Mouse (Mus musculus): ENCODE results near the gene Gm20498. TPM values are rescaled to one million over a fixed set of nuclear protein-coding genes. Genes with fewer than 3 reads are reported as not detected.
"Not testable (repeated sequence)": the region's sequence is repeated elsewhere in the genome, so short reads cannot be mapped to it uniquely, and the experiment has no call there.

Gene Gm20498
- polyA plus RNA-seq, 1 experiment from 2014 or later, result 27.5 TPM

DNA sequence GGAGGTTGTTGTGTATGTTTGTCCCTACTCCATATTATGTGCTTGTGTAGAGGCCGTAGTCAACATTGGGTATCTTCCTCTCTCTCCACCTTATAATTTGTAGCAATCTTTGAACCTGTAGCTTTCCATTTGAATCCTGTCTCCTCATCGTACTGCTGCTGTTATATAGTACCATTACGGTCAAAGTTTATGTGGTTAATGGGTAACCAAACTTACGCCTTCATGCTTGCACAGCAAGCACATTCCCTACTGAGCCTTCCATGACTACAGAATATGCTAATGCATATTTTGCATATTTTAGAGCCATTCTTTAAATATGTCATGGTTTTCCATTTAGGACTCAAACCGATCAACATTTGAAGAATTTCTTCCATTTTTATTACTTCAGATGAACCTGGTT is 42.2 kb downstream of the Gm20498 start:
- Histone ChIP-seq H3K4me3 (replicated peaks; ENCODE audit: low read length) (no peak overlapping the region), H3K27me3 (replicated peaks; ENCODE audit: control insufficient read depth, insufficient read depth, low read length) (no peaks in the 10 kb centered on the region), H3K4me1 (replicated peaks; ENCODE audit: control insufficient read depth, insufficient read depth, low read length) (0 out of 2 replicates have a peak, but pooled peaks cover under 1% of the 10 kb centered on the region), H3K36me3 (ENCODE audit: control insufficient read depth, insufficient read depth) (no peaks in the 10 kb centered on the region), H3K4me2 (ENCODE audit: low read length) (no peak overlapping the region), H3K9ac (replicated peaks; ENCODE audit: low read depth, low read length) (no peak overlapping the region), H3K27ac (ENCODE audit: low read length) (no peak overlapping the region), H3K9me3 (ENCODE audit: control insufficient read depth, low read length) (no peaks in the 10 kb centered on the region)
- WGBS, result 97% methylated on average over 5 of the region's 5 CpGs
- ATAC-seq, result no peak

DNA sequence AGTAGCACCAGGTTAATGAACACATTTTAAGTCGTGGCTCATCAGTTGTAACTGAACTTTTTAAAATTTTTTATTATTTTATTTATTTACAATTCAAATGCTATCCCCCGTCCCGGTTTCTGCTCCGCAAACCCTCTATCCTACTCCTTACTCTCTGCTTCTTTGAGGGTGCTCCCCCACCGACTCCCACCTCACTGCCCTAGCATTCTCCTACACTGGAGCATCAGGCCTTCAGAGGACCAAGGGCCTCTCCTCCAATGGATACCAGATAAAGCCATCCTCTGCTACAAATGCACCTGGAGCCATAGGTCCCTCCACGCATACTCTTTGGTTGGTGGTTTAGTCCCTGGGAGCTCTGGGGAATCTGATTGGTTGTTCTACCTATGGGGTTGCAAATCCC is 47.4 kb downstream of the Gm20498 start:
- 39% methylated on average over 6 of the region's 6 CpGs for WGBS

DNA sequence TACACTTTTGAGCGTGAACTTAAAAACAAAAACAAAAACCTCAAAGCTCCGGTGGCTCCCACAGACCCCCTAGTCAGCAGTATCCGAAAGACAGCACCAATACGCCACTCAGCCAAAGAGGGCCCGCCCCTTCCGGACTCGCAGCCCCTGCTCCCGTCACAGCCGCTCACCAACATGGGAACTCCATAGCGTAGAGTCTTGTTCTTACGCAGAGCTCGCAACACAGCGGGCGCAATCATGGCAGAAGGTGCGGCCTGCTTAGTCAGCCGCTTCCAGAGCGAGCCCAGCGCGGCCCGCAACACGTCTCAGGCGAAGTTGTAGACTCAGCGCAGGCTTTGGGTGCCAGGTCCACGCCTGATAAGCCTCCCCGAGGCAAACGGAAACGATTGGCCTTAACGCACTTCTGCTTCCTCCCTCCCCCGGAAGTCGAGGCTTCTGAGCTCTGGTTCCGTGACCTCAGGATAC is 47.9 kb downstream of the Gm20498 start, which contains the start of gene Cox16:
Cox16 (minus strand) TSS at position 401 of the 465 bp plus-strand sequence.
- peaks cover 7% of the 10 kb centered on the region; the same call in 1 of the 2 replicates for H3K4me1 ChIP-seq (replicated peaks; ENCODE audit: control insufficient read depth, insufficient read depth, low read length)
- H3K27ac ChIP-seq (ENCODE audit: low read length), result peak within 1 kb of the TSS; percentile 96
- H3K4me3 ChIP-seq (replicated peaks; ENCODE audit: low read length), result peak within 1 kb of the TSS; percentile 85
- no peaks in the 10 kb centered on the region for H3K27me3 ChIP-seq (replicated peaks; ENCODE audit: control insufficient read depth, insufficient read depth, low read length)
- no peaks in the 10 kb centered on the region for H3K36me3 ChIP-seq (ENCODE audit: control insufficient read depth, insufficient read depth)
- whole genome bisulfite sequencing, result under 1% methylated on average over 31 of the region's 31 CpGs
- no peaks in the 10 kb centered on the region for H3K9me3 ChIP-seq (ENCODE audit: control insufficient read depth, low read length)
- peak; percentile 99 for ATAC-seq
- peak within 1 kb of the TSS; percentile 73 for H3K9ac ChIP-seq (replicated peaks; ENCODE audit: low read depth, low read length)
- H3K4me2 ChIP-seq (ENCODE audit: low read length), result peak within 1 kb of the TSS; percentile 74

More for the DNA sequence above, 47.4 kb downstream of the Gm20498 start:
- no peaks in the 10 kb centered on the region for H3K36me3 ChIP-seq (ENCODE audit: control insufficient read depth, insufficient read depth)
- H3K9me3 ChIP-seq (ENCODE audit: control insufficient read depth, low read length), result no peaks in the 10 kb centered on the region
- peaks cover 7% of the 10 kb centered on the region; the same call in 1 of the 2 replicates for H3K4me1 ChIP-seq (replicated peaks; ENCODE audit: control insufficient read depth, insufficient read depth, low read length)
- peak overlapping the region; percentile 73; the same call in 1 of the 2 replicates for H3K9ac ChIP-seq (replicated peaks; ENCODE audit: low read depth, low read length)
- H3K4me3 ChIP-seq (replicated peaks; ENCODE audit: low read length), result peak overlapping the region; percentile 85
- 0 out of 2 replicates have a peak, but pooled peaks have one; percentile 18 for ATAC-seq
- H3K4me2 ChIP-seq (ENCODE audit: low read length), result peak overlapping the region; percentile 69
- no peak overlapping the region for H3K27ac ChIP-seq (ENCODE audit: low read length)
- no peaks in the 10 kb centered on the region for H3K27me3 ChIP-seq (replicated peaks; ENCODE audit: control insufficient read depth, insufficient read depth, low read length)

DNA sequence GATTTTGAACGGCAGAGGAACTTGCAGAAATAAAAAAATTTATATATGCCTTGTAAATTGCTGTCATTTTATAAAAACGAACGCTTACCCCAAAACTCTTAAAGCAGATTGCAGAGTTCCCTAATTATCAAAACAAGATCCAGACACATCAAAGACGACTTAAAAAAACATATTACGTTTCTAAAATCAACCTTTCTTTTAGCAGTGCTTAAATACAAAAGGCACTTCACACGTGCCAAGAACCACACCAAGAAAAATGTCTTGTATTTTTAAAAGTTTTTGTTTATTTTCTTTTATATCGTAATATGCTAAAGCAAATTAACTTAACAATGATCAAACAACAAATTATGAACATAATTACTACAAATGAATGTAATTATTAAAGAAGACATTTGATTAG is 48.5 kb downstream of the Gm20498 start:
- H3K9me3 ChIP-seq (ENCODE audit: control insufficient read depth, low read length), result no peaks in the 10 kb centered on the region
- H3K27me3 ChIP-seq (replicated peaks; ENCODE audit: control insufficient read depth, insufficient read depth, low read length), result no peaks in the 10 kb centered on the region
- H3K27ac ChIP-seq (ENCODE audit: low read length), result peak overlapping the region; percentile 96; the same call in 1 of the 2 replicates
- no peaks in the 10 kb centered on the region for H3K36me3 ChIP-seq (ENCODE audit: control insufficient read depth, insufficient read depth)
- peak overlapping the region; percentile 74 for H3K4me2 ChIP-seq (ENCODE audit: low read length)
- H3K4me3 ChIP-seq (replicated peaks; ENCODE audit: low read length), result peak overlapping the region; percentile 85
- ATAC-seq, result no peak
- H3K4me1 ChIP-seq (replicated peaks; ENCODE audit: control insufficient read depth, insufficient read depth, low read length), result peaks cover 7% of the 10 kb centered on the region; the same call in 1 of the 2 replicates
- H3K9ac ChIP-seq (replicated peaks; ENCODE audit: low read depth, low read length), result peak overlapping the region; percentile 73
- WGBS, result 2% methylated on average over 7 of the region's 7 CpGs

DNA sequence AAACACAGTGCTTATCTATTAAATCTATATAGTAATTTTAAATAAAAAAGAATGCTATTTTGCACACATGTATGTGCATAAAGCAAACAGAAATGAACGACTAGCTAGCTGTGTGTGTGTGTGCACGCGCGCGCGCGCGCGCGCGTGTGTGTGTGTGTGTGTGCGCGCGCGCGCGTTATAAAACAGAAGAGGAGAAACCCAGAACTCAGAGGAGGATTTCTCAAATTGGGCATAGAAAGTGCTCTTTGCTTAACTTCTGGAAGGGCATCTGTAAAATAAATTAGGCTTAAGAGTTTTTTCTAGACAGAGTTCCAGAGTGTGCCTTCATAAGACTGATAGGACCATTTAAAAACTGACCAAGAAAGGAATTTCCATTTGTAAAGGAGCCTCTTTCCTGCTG is 49.0 kb downstream of the Gm20498 start:
- Histone ChIP-seq H3K4me3 (replicated peaks; ENCODE audit: low read length) (peak overlapping the region; percentile 85), H3K27me3 (replicated peaks; ENCODE audit: control insufficient read depth, insufficient read depth, low read length) (no peaks in the 10 kb centered on the region), H3K4me1 (replicated peaks; ENCODE audit: control insufficient read depth, insufficient read depth, low read length) (peaks cover 7% of the 10 kb centered on the region; the same call in 1 of the 2 replicates), H3K9me3 (ENCODE audit: control insufficient read depth, low read length) (no peaks in the 10 kb centered on the region), H3K36me3 (ENCODE audit: control insufficient read depth, insufficient read depth) (no peaks in the 10 kb centered on the region), H3K27ac (ENCODE audit: low read length) (no peak overlapping the region), H3K9ac (replicated peaks; ENCODE audit: low read depth, low read length) (peak overlapping the region; percentile 30; the same call in 1 of the 2 replicates), H3K4me2 (ENCODE audit: low read length) (peak overlapping the region; percentile 74)
- no peak for ATAC-seq
- 28% methylated on average over 17 of the region's 17 CpGs for WGBS

DNA sequence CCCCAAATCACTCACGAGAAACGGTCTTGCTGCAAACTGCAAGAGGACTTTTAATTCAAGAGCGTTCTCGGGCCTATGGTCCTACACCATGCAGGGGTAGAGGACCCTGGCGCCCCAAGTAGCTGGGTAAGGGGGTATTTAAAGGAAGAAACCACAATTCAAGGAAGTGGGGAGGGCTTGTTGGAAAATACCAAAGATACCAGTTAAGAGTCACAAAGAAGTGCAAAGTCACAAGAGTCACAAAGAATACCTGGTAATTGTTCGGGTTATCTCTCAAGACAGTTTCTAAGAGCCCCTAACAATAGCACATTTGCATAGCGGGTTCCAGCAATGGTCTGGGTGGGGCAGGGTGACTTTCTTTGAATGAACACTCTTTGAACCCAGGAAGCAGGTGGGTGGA is 73.7 kb downstream of the Gm20498 start:
- not testable (repeated sequence) for H3K4me3 ChIP-seq (replicated peaks; ENCODE audit: low read length); H3K4me2 ChIP-seq (ENCODE audit: low read length); H3K27ac ChIP-seq (ENCODE audit: low read length); H3K4me1 ChIP-seq (replicated peaks; ENCODE audit: control insufficient read depth, insufficient read depth, low read length); H3K9me3 ChIP-seq (ENCODE audit: control insufficient read depth, low read length); ATAC-seq; H3K27me3 ChIP-seq (replicated peaks; ENCODE audit: control insufficient read depth, insufficient read depth, low read length); H3K9ac ChIP-seq (replicated peaks; ENCODE audit: low read depth, low read length); H3K36me3 ChIP-seq (ENCODE audit: control insufficient read depth, insufficient read depth)
- 94% methylated on average over 7 of the region's 7 CpGs for WGBS

DNA sequence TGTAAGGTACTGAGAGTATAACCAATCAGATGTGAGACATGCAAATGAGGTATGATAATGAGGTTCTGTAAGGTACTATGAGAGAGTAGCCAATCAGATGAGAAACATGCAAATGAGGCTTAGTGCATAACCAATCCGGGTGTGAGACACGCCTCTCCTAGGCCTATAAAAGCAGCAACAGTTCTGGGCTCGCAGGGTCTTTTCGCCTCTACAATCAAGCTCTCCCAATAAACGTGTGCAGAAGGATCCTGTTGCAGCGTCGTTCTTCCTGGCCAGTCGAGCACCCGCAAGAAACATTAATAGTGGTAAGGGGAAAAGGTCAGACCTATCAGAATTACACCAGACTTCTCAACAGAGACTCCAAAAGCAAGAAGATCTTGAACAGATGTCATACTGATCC is 93.7 kb downstream of the Gm20498 start:
- not testable (repeated sequence) for H3K4me2 ChIP-seq (ENCODE audit: low read length); H3K36me3 ChIP-seq (ENCODE audit: control insufficient read depth, insufficient read depth); H3K27ac ChIP-seq (ENCODE audit: low read length); ATAC-seq; H3K9me3 ChIP-seq (ENCODE audit: control insufficient read depth, low read length); H3K27me3 ChIP-seq (replicated peaks; ENCODE audit: control insufficient read depth, insufficient read depth, low read length); H3K4me3 ChIP-seq (replicated peaks; ENCODE audit: low read length); H3K9ac ChIP-seq (replicated peaks; ENCODE audit: low read depth, low read length); H3K4me1 ChIP-seq (replicated peaks; ENCODE audit: control insufficient read depth, insufficient read depth, low read length)
- WGBS, result 96% methylated on average over 9 of the region's 9 CpGs

DNA sequence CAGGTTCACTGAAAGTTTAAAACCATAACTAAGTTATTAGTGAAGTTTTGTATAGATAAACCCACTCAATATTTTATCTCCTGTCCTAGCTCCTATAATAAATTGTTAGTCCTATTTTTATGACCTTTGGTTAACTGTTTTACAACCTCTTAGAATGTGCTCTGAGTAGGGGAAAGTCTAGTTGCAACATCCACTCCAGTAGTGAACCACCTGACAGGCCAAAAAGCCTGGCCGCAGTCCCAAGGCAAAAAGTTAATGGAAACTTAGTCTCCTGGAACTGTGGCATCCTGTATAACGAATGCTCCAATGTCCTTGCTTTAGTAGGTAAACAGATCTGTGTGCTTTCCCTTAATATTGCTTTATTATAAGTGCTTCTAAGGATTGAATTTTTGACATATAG is 97.9 kb downstream of the Gm20498 start:
- not testable (repeated sequence) for H3K27me3 ChIP-seq (replicated peaks; ENCODE audit: control insufficient read depth, insufficient read depth, low read length); H3K9me3 ChIP-seq (ENCODE audit: control insufficient read depth, low read length); H3K36me3 ChIP-seq (ENCODE audit: control insufficient read depth, insufficient read depth); ATAC-seq; H3K27ac ChIP-seq (ENCODE audit: low read length); H3K4me3 ChIP-seq (replicated peaks; ENCODE audit: low read length); H3K9ac ChIP-seq (replicated peaks; ENCODE audit: low read depth, low read length); H3K4me2 ChIP-seq (ENCODE audit: low read length); H3K4me1 ChIP-seq (replicated peaks; ENCODE audit: control insufficient read depth, insufficient read depth, low read length)
- 99% methylated on average over 2 of the region's 2 CpGs for WGBS

DNA sequence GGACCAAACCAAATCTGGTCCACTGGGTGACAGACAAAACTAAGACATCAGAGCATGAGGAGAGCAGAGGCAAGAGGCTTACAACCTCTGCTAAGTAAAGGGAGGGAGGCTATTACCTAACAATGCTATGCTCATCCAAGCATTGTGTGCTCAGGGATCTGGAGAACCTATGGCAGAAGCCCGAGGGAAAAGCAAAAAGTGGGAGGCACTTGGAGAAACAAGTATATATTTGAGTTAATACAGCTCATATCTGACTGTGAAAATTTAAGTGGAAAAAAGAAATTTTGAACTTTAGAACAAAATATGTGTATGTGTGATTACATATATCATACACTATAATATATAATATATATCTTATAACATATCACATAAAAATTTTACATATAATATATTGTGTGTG is 110.9 kb downstream of the Gm20498 start, which contains the start of gene Adam4:
Adam4 (minus strand) TSS at position 101 of the 400 bp plus-strand sequence.
- 95% methylated on average over 1 of the region's 1 CpGs for WGBS
- no peak within 1 kb of the TSS for H3K4me2 ChIP-seq (ENCODE audit: low read length)
- ATAC-seq, result no peak
- H3K27ac ChIP-seq (ENCODE audit: low read length), result no peak within 1 kb of the TSS
- no peaks in the 10 kb centered on the region for H3K27me3 ChIP-seq (replicated peaks; ENCODE audit: control insufficient read depth, insufficient read depth, low read length)
- no peak within 1 kb of the TSS for H3K4me3 ChIP-seq (replicated peaks; ENCODE audit: low read length)
- H3K9me3 ChIP-seq (ENCODE audit: control insufficient read depth, low read length), result no peaks in the 10 kb centered on the region; the same call in 1 of the 2 replicates
- H3K9ac ChIP-seq (replicated peaks; ENCODE audit: low read depth, low read length), result no peak within 1 kb of the TSS
- no peaks in the 10 kb centered on the region for H3K36me3 ChIP-seq (ENCODE audit: control insufficient read depth, insufficient read depth)
- no peaks in the 10 kb centered on the region for H3K4me1 ChIP-seq (replicated peaks; ENCODE audit: control insufficient read depth, insufficient read depth, low read length)
